Mouse (Mus musculus) heart, embryonic 16.5 days (tissue): ENCODE results near the gene Gpx5. TPM values are rescaled to one million over a fixed set of nuclear protein-coding genes. Genes with fewer than 3 reads are reported as not detected.

ENCODE experiments used
- ATAC-seq: fragments of 200-750 bp; cut with Nextera tagmentation; replicated peaks from 2 replicates; pipeline ENCODE4 v1.8.0; 2017; ENCODE audit warnings: moderate number of reproducible peaks; ENCODE audit not compliant: insufficient read depth, low FRiP score; ENCODE audit errors: extremely low read depth
- H3K27ac ChIP-seq: fragments of 300-500 bp; sonication (generic); 2 replicates; pipeline ENCODE4 v1.5.1; 2014; ENCODE audit warnings: mild to moderate bottlenecking, low read length, control low read depth, moderate library complexity
- H3K27me3 ChIP-seq: fragments of 300-500 bp; sonication (generic); 2 replicates; pipeline ENCODE4 v1.6.1; 2014; ENCODE audit warnings: low read length, mixed read lengths; ENCODE audit not compliant: control insufficient read depth, insufficient read depth
- H3K36me3 ChIP-seq: fragments of 300-500 bp; sonication (generic); 2 replicates; pipeline ENCODE4 v1.6.1; 2014; ENCODE audit not compliant: control insufficient read depth, insufficient read depth
- H3K4me1 ChIP-seq: fragments of 300-500 bp; sonication (generic); 2 replicates; pipeline ENCODE4 v1.6.1; 2014; ENCODE audit warnings: low read length, mixed read lengths; ENCODE audit not compliant: control insufficient read depth, insufficient read depth
- H3K4me2 ChIP-seq: fragments of 300-500 bp; sonication (generic); 2 replicates; pipeline ENCODE4 v1.6.1; 2014; ENCODE audit warnings: low read depth, mild to moderate bottlenecking, control low read depth, low read length
- H3K4me3 ChIP-seq: fragments of 300-500 bp; sonication (generic); 2 replicates; pipeline ENCODE4 v1.5.1; 2014; ENCODE audit warnings: mild to moderate bottlenecking, control low read depth, low read length
- H3K9ac ChIP-seq: fragments of 300-500 bp; sonication (generic); 2 replicates; pipeline ENCODE4 v1.6.1; 2014; ENCODE audit warnings: low read length, control low read depth
- H3K9me3 ChIP-seq: fragments of 300-500 bp; sonication (generic); replicated peaks from 2 replicates; pipeline ENCODE4 v1.6.1; 2016; ENCODE audit warnings: low read length; ENCODE audit not compliant: control insufficient read depth
- WGBS: fragments of 180-500 bp; shearing (Covaris S2); extraction: QIAGEN DNeasy Blood & Tissue Kit; methylation state at CpG from one replicate; pipeline ENCODE4 v1.1.7; 2014; 5-methylcytosine and 5-hydroxymethylcytosine counted together
- polyA plus RNA-seq: library from polyadenylated mRNA; unstranded; fragments of >200 nt; fragmentation: Nextera tagmentation; extraction: Ambion mirVana; gene quantifications from 2 replicates; pipeline ENCODE4 v1.2.1, GENCODE M21; 2015

The Gpx5 gene
- polyA plus RNA-seq, result not detected in 2 replicates

GRCm38 (mm10) chr13:21292631-21293030 lies at the start of gene Gpx5:
TSS of gene Gpx5 (minus strand) at chr13:21292731.
- Histone ChIP-seq H3K4me3 (no peak within 1 kb of the TSS), H3K9me3 (no peaks in the 10 kb centered on the region), H3K4me2 (no peak within 1 kb of the TSS), H3K36me3 (no peaks in the 10 kb centered on the region), H3K27me3 (no peaks in the 10 kb centered on the region), H3K4me1 (peaks cover under 1% of the 10 kb centered on the region; the same call in 1 of the 2 replicates), H3K9ac (no peak within 1 kb of the TSS), H3K27ac (no peak within 1 kb of the TSS)
- no peak for ATAC-seq
- 83% methylated on average over 6 of the region's 6 CpGs for WGBS

GRCm38 (mm10) chr13:21327424-21327823 lies 34.9 kb upstream of the Gpx5 start:
- Histone ChIP-seq H3K27ac (no peak overlapping the region), H3K4me3 (peak overlapping the region; percentile 59), H3K36me3 (no peaks in the 10 kb centered on the region), H3K9ac (peak overlapping the region; percentile 46; the same call in 1 of the 2 replicates), H3K9me3 (no peaks in the 10 kb centered on the region), H3K4me1 (peaks cover 10% of the 10 kb centered on the region), H3K4me2 (peak overlapping the region; percentile 91), H3K27me3 (no peaks in the 10 kb centered on the region)
- 3% methylated on average over 9 of the region's 9 CpGs for WGBS
- 0 out of 2 replicates have a peak, but pooled peaks have one; percentile 32 for ATAC-seq

- Histone ChIP-seq H3K4me2 (peak overlapping the region; percentile 91), H3K27ac (no peak overlapping the region; the same call in 1 of the 2 replicates), H3K9me3 (no peaks in the 10 kb centered on the region), H3K4me1 (peaks cover 10% of the 10 kb centered on the region), H3K4me3 (peak overlapping the region; percentile 59), H3K27me3 (no peaks in the 10 kb centered on the region), H3K36me3 (no peaks in the 10 kb centered on the region), H3K9ac (peak overlapping the region; percentile 46)
- ATAC-seq, result peak; percentile 78
- under 1% methylated on average over 24 of the region's 24 CpGs for WGBS
These were observed 34.2 kb upstream of the Gpx5 start for GRCm38 (mm10) chr13:21326657-21327211.

- no peak for ATAC-seq
These were observed 33.7 kb upstream of the Gpx5 start for GRCm38 (mm10) chr13:21326191-21326590.

GRCm38 (mm10) chr13:21323405-21323804 lies 30.9 kb upstream of the Gpx5 start:
- no peaks in the 10 kb centered on the region for H3K36me3 ChIP-seq
- H3K4me1 ChIP-seq, result peaks cover 10% of the 10 kb centered on the region
- H3K9ac ChIP-seq, result no peak overlapping the region
- H3K9me3 ChIP-seq, result no peaks in the 10 kb centered on the region
- H3K4me2 ChIP-seq, result peak overlapping the region; percentile 50
- WGBS, result 56% methylated on average over 6 of the region's 6 CpGs
- no peak overlapping the region for H3K27ac ChIP-seq
- H3K27me3 ChIP-seq, result no peaks in the 10 kb centered on the region
- no peak for ATAC-seq
- peak overlapping the region; percentile 25 for H3K4me3 ChIP-seq

More at GRCm38 (mm10) chr13:21326191-21326590, 33.7 kb upstream of the Gpx5 start:
- Histone ChIP-seq H3K4me3 (peak overlapping the region; percentile 59), H3K27ac (no peak overlapping the region), H3K36me3 (no peaks in the 10 kb centered on the region), H3K9ac (no peak overlapping the region), H3K4me2 (peak overlapping the region; percentile 91), H3K4me1 (peaks cover 10% of the 10 kb centered on the region), H3K27me3 (no peaks in the 10 kb centered on the region), H3K9me3 (no peaks in the 10 kb centered on the region)
- WGBS, result 11% methylated on average over 4 of the region's 4 CpGs

- Histone ChIP-seq H3K27ac (no peak overlapping the region), H3K27me3 (no peaks in the 10 kb centered on the region), H3K9ac (no peak overlapping the region), H3K4me3 (peak overlapping the region; percentile 38), H3K4me1 (peaks cover 10% of the 10 kb centered on the region), H3K9me3 (no peaks in the 10 kb centered on the region), H3K36me3 (no peaks in the 10 kb centered on the region), H3K4me2 (peak overlapping the region; percentile 53)
- ATAC-seq, result no peak
- 15% methylated on average over 18 of the region's 18 CpGs for WGBS
These were observed 30.2 kb upstream of the Gpx5 start for GRCm38 (mm10) chr13:21322509-21323375.

- WGBS, result 5% methylated on average over 18 of the region's 18 CpGs
- no peak for ATAC-seq
These were observed 29.5 kb upstream of the Gpx5 start for GRCm38 (mm10) chr13:21321890-21322494.

GRCm38 (mm10) chr13:21320262-21320661 lies 27.7 kb upstream of the Gpx5 start:
- Histone ChIP-seq H3K27ac (no peak overlapping the region), H3K4me2 (no peak overlapping the region), H3K4me1 (0 out of 2 replicates have a peak, but pooled peaks cover 2% of the 10 kb centered on the region), H3K27me3 (no peaks in the 10 kb centered on the region), H3K9ac (no peak overlapping the region), H3K9me3 (no peaks in the 10 kb centered on the region), H3K4me3 (no peak overlapping the region), H3K36me3 (no peaks in the 10 kb centered on the region)
- WGBS, result 49% methylated on average over 3 of the region's 3 CpGs
- ATAC-seq, result no peak

More at GRCm38 (mm10) chr13:21321890-21322494, 29.5 kb upstream of the Gpx5 start:
- no peak overlapping the region for H3K27ac ChIP-seq
- peaks cover 5% of the 10 kb centered on the region; the same call in 1 of the 2 replicates for H3K4me1 ChIP-seq
- no peak overlapping the region for H3K9ac ChIP-seq
- H3K36me3 ChIP-seq, result no peaks in the 10 kb centered on the region
- no peaks in the 10 kb centered on the region for H3K27me3 ChIP-seq
- H3K4me2 ChIP-seq, result peak overlapping the region; percentile 53
- peak overlapping the region; percentile 38 for H3K4me3 ChIP-seq
- H3K9me3 ChIP-seq, result no peaks in the 10 kb centered on the region
